Mouse (Mus musculus) spleen, postnatal 4 days (tissue): Measurements from ENCODE around the gene Dnah7a.
A peak's percentile ranks its signal among the peaks of the same experiment; 100 is the strongest.
"Not testable (repeated sequence)": the region's sequence is repeated elsewhere in the genome, so short reads cannot be mapped to it uniquely, and the experiment has no call there.

ENCODE experiments used
- DNase-seq, 2 experiments: peaks; one replicate each; pipeline ENCODE4 v3.0.0; 2022; ENCODE audit warnings: low spot score in 2 of 2

Gene Dnah7a

DNA sequence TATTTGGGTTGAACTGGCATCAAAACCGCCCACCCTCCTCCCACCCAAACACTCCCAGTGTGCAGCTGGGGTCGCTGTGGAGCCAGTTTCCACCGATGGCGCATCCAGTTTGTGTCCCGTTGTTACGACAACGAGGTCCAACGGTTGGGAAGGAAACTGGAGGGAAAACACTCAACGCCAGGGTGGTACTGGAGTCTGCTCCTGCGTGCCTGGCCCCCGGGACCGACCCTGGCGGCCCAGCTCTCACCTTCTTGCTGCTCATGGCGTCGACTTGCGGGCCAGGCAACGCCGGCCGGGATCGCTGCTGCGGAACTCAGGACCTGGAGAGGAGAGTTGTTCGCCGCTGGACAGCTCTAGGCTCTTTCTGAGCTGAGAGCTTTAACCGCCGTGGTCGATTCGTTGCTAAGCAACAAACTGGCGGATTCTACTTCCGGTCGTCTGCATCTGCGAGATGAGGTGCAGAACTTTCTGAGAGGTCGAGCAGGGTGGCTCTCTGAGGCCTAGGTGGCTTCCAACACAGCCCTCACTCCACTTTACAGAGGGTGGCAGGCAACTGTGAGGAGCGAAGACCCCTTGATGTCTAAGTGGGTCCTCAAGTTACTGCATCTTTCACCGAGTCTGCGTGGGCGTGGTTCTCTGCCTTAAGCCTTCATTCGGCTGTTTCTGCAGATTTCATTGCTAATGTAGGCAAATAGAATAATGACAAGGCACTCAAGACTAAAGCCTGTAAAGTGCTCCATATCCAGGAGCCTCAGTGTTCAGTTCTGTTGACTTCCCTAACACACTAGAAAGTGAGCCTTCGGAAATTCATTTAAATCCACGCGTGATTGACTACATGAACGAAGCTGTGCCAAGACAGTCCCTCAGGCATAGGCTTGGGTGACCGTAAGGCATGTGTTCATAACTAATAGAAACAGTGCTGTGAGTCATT lies at the start of gene Dnah7a:
Gene Dnah7a, minus strand, starts transcription at position 354 of the 931 bp plus-strand sequence.
- DNase-seq, result peak in 1 of 2 experiments; percentile 19

GRCm38 (mm10) chr1:53753501-53753900 lies 46.9 kb upstream of the Dnah7a start:
- DNase-seq, result not testable (repeated sequence)

- no peak for DNase-seq
Observed at GRCm38 (mm10) chr1:53751144-53751543, 44.6 kb upstream of the Dnah7a start.

GRCm38 (mm10) chr1:53750697-53751096 lies 44.1 kb upstream of the Dnah7a start:
- DNase-seq, result not testable (repeated sequence)

- not testable (repeated sequence) for DNase-seq
Observed at GRCm38 (mm10) chr1:53749881-53750385, 43.3 kb upstream of the Dnah7a start.

DNA sequence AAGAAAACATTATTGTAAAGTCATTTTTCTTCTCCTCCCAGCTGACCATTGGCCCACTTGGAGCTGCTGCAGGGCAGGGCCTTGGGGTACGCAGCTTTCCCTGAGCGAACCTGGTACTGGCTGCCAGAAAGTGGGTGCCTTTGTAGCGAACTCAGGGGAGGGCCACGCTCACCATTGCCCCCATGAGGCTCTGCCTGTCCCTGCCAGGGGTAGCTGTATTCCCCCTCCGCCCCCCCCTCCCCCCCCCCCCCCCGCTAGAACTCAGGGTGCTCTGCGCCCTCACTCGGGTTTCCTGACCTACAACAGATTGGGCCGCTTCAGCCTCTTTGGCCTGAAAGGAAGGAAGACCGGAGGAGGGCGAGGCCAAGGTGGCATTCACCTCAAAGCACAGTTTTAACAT lies 42.0 kb upstream of the Dnah7a start:
- DNase-seq, result no peak

DNA sequence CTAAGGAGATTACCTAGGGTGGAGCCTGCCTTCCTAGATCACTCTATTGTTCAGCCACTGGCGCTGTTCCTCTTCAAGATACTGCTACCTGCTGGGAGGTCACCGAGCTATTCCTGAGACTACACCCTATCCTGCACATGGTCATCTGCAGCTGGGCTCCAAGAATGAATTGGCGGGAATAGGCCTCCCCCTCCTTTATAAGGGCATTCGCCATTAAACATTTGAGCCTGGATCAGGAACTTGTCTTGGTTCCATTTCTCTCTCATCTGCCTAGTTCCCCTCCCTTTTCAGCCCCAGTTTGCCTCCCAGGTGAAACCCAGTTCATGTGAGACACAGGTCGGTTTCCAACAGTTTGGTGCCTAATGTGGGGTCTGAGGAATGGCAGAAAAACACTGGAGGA lies 39.4 kb upstream of the Dnah7a start:
- DNase-seq, result no peak

DNA sequence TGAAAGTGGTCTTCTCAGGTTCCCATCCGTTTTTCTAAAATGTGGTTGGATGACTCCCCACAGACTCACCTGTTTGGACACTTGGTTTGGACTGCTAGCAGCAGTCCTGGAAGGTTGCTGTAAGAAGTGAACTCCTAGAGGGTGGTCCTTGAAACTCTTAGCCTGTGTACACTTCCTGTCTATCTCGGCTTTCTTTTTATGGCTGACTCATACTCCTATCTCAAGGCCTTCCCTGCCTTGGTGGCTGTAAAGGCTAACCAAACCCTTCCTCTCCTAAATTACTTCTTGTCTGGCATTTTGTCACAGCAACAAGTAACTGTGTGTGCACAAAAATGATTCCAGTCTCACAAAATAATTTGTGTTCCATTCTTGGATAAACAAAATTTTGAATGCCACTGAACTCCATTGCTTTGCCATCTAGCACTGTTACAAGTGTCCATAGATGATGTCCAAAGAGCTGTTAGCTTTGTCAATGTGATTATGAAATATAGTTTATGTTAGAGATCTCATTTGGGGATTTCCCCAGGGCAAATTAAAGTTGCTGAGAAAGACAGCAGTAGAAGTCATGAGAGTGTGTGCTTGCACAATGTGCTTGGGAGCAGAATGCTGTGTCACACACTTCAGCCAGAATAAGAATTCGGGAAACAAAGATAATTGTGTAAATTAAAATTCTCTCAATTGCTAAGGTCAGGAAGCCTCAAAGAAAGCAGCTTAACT lies 35.3 kb upstream of the Dnah7a start:
- no peak for DNase-seq

DNA sequence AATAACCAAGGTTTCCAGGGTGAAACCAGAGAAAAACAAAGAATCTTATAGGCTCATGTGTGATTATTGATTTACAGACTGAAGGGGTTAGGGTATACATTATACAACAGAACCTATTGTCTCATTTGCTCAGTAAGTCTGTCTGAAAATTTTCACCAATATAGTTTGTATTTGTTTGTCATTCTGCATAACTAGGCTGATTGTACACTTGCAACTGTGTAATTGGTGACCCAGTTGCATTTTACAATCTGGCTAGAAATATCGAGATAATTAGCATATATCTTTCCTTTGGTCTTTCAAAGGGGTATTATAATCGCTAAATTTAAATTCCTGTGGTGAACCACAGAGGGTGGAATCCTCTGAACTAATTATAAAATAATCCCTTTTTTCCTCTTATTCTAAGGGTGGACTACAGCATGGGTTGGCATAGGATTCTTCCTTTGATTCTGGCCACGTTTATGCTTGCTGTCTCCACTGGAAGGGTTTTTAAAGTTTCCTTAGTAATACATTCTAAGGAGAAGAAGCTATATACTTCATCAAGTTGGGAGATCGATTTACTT lies 34.3 kb upstream of the Dnah7a start:
- DNase-seq, result no peak

DNA sequence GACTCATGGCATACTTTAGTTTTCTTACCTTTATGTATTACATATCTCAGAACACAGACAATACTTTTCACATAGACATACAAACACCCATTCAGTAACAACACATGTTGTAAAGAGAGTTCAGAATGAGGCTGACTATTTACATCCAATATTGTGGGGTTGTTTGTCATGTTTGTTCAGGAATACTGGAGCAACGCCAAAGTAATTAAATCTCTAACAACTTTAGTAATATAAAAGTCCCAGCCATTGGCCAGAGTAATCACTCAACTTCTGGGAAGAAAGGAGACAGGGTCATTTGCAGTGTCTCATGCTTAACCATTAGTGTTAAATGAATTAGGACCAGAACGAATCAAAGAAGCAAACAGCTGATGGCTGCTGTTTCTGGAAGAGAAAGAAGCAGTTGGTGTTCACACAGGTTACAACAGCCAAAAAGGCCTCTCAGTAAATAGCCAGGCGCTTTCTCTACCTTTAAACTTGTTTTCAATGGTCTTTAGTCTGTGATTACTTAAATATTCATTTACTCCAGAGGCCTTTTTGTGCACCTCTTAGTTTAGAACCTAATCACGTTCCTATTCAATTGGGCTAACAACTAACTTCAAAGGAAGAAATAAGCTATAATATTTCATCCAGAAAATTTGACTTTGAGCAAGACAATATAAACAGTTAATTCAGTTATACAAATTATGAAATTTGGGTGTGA lies 33.6 kb upstream of the Dnah7a start:
- not testable (repeated sequence) for DNase-seq

DNA sequence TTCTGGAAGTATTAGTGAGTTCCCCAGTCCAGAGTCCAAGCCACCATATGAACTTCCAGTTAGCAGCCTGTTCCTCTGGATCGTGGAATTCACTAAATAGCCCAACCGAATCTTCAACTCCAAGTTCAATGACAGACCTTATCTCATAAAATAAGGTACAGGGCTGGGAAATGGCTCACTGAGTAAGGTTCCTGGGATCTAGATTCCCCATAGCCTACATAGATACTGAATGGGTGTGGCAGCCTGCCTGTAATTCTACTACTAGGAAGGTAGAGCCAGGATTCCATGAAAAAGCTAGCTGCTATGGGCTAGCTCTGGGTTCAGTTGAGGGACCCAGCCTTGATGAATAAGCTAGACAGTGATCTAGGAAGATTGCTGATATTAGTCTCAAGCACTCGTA lies 30.0 kb upstream of the Dnah7a start:
- DNase-seq, result no peak

GRCm38 (mm10) chr1:53728489-53729225 lies 22.1 kb upstream of the Dnah7a start:
- DNase-seq, result no peak

DNA sequence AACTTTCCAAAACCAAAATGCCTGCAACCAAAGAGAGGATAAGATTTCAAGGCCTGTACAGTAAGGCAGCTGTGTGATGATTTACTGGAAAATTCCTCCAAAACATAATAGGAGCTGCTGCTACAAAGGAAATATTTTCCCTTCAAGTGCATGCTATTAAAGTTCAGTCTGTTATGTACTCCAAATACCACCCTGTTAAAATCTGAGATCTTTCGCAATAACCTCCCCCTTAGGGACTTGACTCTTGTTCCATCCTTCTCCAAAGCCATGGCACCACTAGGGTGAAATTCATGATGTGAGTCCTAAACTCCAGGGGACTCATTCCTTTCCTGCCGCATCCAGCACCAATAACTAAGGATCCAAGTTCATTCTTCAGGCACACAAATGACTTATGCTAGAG lies 20.3 kb upstream of the Dnah7a start:
- DNase-seq, result no peak

- DNase-seq, result no peak
Observed at GRCm38 (mm10) chr1:53721353-53721752, 14.8 kb upstream of the Dnah7a start.

DNA sequence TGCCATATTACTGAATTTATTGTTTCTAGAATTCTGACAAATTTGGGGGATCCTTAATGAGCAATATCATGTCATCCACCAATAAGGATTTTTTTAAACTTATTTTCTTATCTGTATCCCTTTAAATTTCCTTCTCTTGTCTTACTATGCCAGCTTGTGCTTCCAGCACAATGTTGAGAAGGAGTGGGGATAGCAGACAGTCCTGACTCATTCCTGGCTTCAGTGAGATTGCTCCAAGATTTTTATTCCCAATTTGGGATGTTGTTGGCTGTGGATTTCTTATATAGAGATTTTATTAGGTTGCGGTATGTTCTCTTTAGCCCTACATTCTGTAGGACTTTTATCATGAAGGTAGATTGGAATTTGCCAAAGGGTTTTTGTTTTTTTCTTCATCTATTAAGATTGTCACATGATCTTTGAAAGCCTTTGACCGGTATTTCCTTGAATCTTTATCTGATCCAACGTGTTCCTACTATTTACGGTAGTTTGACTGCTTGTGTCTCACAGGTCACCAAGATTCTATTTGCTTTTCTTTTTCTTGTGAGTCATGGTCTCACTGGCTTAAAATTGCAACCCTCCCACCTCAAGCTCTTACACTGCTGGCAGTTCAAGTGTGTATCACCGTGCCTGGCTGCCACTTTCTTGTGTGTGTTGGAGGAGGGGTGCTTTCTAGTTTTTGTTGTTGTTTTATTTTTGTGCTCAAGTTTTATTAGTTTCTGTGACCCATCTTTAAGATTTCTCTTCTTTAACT lies 14.2 kb upstream of the Dnah7a start:
- DNase-seq, result no peak

DNA sequence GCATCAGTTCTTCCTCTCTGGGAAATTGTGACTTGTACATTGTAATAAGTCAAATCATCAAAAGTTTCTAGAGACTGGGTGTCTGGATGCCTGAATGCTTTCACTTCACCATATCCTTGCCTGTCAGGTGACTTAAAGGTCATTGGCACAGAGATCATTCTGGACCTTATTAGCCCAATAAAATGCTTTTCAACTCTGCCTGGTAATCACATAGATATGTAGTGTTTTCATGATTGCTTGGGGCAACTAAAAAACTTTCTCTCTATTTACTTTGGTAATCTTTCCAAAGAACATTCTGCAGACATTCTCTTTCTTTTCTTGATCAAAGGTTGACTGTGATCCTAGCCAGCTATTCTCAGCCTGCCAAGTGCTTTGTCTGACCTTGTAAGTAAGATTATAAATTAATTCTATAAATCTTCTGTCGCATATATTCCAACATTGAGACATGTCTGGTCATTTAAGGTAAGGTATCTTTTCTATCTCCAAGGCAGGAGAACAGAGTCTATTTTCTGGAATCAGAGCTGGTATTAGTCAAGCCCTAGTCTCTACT lies 9.5 kb upstream of the Dnah7a start:
- DNase-seq, result no peak

GRCm38 (mm10) chr1:53715446-53715845 lies 8.9 kb upstream of the Dnah7a start:
- no peak for DNase-seq

GRCm38 (mm10) chr1:53713383-53713782 lies 6.8 kb upstream of the Dnah7a start:
- not testable (repeated sequence) for DNase-seq

- no peak for DNase-seq
Observed at GRCm38 (mm10) chr1:53711069-53711468, 4.5 kb upstream of the Dnah7a start.

DNA sequence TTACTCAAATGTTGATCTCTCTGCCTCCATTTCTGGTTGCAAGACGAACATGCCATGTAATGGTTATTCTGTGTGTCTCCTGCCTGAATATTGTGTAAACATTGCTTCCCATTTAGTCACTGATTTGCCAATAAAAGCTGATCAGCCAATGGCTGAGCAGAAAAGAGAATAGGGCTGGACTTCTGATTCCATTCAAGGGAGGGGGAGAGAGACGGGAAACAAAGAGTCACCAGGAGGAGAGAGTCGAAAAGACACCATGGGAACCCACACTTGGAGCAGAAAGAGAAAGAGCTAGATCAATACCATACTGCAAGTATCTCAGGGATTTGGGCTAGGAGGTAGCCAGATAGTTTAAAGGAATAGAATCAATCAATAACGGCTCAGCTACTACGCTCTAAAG lies 3.0 kb upstream of the Dnah7a start:
- not testable (repeated sequence) for DNase-seq
